Mouse (Mus musculus): Measurements from ENCODE around the gene Card9.
A peak's percentile ranks its signal among the peaks of the same experiment; 100 is the strongest.

The Card9 gene

DNA sequence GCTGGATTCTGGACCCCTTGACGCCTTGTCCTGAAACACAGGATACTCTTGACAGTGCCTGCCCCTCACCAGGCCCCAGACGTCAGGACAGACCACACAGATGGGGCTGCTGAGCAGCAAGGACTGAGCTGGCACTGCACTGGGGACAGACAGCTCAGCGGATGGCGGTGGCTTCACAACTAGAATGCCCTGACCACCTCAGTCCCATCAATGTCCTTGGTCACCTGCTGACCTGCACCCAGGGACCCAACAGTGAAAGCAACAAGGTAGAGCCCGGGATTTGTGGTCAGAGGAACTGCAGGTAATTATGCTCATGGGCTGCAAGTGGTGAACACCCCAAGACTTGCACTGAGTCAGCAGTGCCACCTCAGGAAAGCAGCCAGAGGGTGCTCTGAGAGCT lies 2.3 kb upstream of the Card9 start:
- DNase-seq (ENCODE audit: low read depth) = no peak

DNA sequence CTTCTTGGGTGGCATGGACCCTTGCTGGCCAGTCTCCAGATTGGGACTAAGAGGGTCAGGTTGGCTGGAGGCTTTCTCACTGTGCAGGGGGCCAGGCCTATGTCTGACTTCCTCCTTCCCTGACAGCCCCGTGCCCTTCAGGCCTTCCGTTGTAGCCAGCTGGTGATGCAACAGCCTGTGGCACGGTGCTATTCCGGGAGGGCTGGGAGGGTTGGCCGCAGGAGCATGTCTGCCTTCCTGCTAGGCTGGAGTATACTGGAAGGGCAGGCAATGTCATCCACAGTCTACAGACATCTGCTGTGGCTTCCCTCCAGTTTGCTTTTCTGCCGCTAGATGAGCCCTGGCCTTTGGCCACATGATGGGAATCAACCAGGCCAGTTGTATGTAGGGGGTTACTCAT lies 735 bp downstream of the Card9 start:
- DNase-seq (ENCODE audit: low read depth) = no peak

DNA sequence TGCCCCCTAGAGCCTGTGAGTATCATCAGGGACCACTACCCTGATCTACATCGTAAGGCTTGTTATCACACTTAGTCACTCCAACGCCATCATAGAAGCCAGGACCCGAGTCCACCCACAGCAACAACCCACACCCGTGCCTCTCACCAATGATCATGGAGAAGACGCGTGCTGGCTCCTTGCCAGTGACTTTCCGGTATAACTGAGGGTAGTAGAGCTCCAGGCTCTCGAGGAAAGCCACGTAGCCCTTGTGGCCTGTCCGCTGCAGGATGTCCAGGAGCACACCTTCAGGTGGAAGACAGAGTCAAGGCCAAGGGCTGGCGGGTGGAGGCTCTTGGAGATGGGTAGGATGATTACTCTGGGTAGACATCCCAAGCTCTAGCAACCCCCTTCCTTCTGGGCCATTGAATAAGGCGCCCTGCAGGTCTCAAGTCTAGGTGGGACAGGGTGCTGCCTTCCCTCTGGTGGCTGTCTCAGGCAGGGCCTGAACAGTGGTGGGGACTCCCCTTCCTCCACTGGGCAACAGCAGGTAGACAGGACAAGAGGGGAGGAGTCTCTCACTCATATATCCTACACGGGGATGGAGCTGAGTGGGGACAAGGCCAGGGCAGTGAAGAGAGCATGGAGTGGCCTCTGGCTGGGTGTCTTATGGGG lies 1.9 kb downstream of the Card9 start:
- DNase-seq (ENCODE audit: low read depth) = no peak

GRCm38 (mm10) chr2:26357484-26357883 lies 3.2 kb downstream of the Card9 start:
- no peak for DNase-seq (ENCODE audit: low read depth)

- DNase-seq (ENCODE audit: low read depth) = no peak
Observed at GRCm38 (mm10) chr2:26356678-26357077, 4.0 kb downstream of the Card9 start.

DNA sequence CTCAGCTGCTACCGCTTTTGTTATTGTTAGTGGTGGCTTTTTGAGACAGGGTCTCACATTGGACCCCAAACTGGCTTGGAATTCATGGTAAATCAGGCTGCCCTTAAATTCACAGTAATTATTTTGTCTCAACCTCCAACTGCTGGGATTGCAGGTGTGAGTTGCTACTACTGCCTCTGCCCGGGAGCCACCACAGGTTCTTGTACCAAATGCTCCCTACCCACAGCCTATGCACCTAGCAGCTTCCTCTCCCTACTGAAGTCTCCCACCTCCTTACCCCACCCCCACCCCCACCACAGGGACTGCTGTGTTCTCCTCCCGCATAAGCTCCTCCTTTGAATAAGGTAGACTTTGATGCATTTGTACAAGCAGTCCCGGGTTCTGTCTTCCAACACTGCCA lies 4.5 kb downstream of the Card9 start:
- DNase-seq (ENCODE audit: low read depth) = no peak

DNA sequence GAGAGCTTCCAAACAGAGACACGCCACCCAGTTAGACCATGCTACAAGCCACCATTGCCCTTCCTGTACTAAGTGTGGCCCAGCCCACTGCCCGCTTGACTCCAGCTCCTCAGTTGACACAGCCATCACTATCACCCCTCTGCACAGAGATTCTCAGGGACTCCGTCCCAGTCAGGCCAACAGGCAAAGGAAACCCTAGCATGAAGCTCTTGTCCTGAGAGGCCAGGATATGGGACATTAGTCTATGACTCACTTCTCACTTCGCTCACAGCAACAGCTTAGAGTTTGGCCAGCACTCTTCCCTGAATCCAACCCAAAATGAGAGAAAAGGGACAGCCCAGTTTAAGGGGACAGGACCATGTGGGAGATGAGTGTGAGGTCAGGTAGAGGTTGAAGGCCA lies 6.3 kb downstream of the Card9 start:
- DNase-seq (ENCODE audit: low read depth) = no peak

GRCm38 (mm10) chr2:26353066-26353980 lies 7.4 kb downstream of the Card9 start:
- DNase-seq (ENCODE audit: low read depth) = no peak

DNA sequence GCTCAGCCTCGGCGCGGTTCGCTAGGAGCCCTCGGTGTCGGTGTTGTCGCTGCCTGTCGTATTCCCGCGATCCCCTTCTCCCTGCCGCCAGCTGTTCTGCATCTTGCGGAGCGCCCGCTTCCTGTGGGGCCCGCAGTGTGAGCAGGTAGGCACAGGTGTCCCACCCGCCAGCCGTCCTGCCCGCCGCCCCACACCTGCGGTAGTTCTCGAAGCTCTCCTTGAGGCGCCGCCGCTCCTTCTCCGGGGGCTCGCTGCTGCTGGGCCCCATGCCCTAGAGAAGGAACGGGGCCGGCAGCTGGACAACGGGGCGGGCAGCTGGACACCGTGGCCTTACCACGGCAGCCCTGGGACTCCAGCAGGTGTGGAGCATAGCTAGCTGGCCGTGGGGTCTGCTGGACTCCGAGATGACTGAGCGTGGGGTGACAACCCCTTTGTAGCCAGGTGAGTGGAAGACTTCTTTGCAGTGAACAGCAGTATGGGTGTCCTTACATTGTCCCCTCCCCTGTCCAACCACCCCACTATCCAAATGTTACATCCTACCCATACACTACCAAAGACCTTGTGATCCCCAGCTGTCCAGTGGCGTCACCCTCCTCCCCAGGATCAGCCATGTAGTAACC lies 8.3 kb downstream of the Card9 start:
- no peak for DNase-seq (ENCODE audit: low read depth)

GRCm38 (mm10) chr2:26351358-26352290 lies 9.1 kb downstream of the Card9 start, which contains the start of gene Dnlz:
Dnlz (minus strand) TSS chr2:26352110.
- DNase-seq (ENCODE audit: low read depth) = peak; percentile 96

DNA sequence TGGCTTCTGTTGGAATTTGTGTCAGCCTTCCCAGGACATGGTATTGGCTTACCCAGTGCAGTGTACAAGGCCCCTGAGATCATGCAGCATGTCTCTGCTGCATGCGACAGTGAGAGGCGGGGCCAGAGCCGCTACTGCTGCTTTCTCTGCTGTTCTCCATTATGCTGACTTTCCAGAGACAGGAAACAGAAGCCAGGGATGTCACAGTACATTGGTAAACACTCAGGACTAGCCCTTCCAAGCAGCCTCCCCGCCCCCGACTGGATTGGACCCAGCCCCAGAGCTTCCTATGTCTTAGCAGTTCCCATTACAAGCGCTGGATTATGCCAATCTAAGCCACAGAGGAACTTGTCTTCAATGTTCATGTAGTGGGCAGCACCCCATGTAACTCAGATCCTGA lies 12.5 kb downstream of the Card9 start:
- DNase-seq (ENCODE audit: low read depth) = no peak

- no peak for DNase-seq (ENCODE audit: low read depth)
Observed at GRCm38 (mm10) chr2:26342609-26343490, 17.9 kb downstream of the Card9 start.

- DNase-seq (ENCODE audit: low read depth) = no peak
Observed at GRCm38 (mm10) chr2:26342044-26342443, 18.7 kb downstream of the Card9 start.

- no peak for DNase-seq (ENCODE audit: low read depth)
Observed at GRCm38 (mm10) chr2:26341510-26341981, 19.2 kb downstream of the Card9 start.

DNA sequence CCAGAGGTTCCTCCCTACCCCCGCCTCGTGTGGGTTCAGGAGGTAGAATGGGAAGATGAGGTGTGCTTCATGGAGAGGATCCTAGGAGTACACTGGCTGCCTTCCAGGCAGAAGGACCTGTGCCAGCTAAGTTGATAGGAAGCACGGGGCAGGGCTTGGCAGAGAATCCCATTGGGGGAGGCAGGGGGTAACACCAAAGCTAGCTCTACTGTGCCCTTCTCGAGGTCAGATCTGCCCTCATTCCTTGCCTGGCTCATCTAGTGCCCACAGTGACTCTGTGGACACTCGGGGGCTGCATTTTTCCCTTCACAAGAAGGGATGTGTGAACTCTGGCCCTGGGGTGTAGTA lies 21.5 kb downstream of the Card9 start:
- no peak for DNase-seq (ENCODE audit: low read depth)

DNA sequence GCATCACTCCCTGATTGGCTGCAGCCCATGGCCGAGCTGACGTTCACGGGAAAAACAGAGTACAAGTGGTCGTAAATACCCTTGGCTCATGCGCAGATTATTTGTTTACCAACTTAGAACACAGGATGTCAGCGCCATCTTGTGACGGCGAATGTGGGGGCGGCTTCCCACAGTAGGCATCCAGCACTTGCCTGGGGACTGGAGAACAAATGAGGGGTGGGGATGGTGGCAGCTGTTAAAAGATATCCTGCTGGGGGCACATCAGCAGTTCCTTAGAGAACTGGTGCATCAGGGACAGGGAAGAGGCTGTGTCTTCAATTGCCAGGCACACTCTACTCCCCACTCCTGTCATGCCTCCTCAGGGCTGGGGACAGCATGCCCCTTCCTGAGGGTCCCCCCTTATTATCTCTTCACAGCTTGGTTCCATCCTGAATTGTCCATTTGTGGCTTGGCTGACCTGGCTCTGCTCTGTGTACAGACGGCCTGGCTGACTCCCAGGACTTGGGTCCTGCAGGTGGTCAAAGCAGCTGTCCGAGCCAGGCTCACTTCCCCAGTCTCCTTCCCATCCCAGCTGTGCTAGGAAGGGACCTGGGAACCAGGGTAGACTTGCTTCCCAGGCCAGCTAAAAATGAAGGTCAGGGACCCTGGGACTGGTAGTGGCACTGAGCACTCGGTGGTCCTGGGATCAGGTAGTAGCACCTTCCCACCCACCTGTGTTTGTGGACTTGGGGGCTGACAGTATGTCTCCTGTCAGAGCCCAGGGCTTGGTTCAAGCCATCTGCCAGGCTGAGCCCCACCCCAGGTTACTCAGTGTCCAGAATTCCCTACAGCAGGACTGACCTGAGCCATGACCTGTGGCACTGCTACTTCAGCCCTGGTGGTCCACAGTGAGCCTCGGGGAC lies 22.2 kb downstream of the Card9 start:
- DNase-seq (ENCODE audit: low read depth) = no peak

DNA sequence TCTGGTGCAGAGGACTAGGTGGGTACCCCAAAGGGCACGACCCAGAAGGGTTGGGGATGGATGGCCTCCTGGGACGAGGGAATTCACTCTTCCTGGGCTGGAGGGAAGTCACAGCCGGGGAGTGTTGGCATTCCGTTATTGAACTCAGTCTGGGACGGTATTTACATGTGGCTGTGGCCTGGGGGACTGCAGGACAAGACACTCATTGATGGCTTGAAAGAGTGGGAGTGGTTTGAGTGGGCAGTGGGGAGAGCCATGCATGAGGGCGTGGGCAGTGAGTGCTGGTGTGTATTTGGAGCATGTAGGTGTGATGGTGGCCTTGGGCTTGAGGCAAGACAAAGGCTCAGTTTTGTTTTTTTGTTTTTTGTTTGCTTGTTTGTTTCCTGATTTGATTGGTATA lies 30.0 kb downstream of the Card9 start:
- DNase-seq (ENCODE audit: low read depth) = no peak

GRCm38 (mm10) chr2:26330056-26330468 lies 30.7 kb downstream of the Card9 start:
- DNase-seq (ENCODE audit: low read depth) = no peak

DNA sequence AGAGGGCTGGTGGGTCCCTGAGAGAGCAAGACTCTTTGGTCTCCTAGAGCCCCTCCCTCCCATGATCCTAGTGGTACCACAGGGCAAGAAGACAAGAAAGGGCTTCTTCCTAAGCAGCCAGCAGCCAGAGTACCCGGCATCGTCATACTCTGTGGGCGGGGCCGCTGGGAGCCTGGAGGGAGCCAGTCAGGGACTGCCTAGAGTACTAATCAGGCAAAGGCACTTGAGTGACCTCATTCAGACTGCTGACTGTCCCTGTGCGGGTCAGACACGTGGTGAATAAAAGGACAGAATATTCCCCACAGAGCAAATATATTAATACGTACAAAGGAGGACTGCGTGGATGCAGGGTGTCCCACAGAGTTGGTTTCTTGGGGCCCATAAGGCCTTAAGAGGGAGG lies 31.3 kb downstream of the Card9 start:
- DNase-seq (ENCODE audit: low read depth) = no peak

- DNase-seq (ENCODE audit: low read depth) = peak; percentile 78
Observed at GRCm38 (mm10) chr2:26327852-26328251, 32.9 kb downstream of the Card9 start.
